Mouse (Mus musculus) cerebellum, postnatal 36 days (tissue): ENCODE measurements around the gene Folr1.
A peak's percentile ranks its signal among the peaks of the same experiment; 100 is the strongest.

ENCODE experiments used
- DNase-seq, 2 experiments: peaks; one replicate each; pipeline ENCODE4 v3.0.0; 2021 to 2022; ENCODE audit warnings: mixed read lengths in 2 of 2

Gene Folr1

GRCm38 (mm10) chr7:101832372-101832771 lies 38.2 kb downstream of the Folr1 start:
- no peak for DNase-seq

GRCm38 (mm10) chr7:101831437-101831836 lies 39.2 kb downstream of the Folr1 start:
- no peak for DNase-seq

- DNase-seq: no peak
Observed at GRCm38 (mm10) chr7:101830373-101830772, 40.2 kb downstream of the Folr1 start.

- no peak for DNase-seq
Observed at GRCm38 (mm10) chr7:101823758-101824630, 46.6 kb downstream of the Folr1 start.

GRCm38 (mm10) chr7:101822836-101823757 lies 47.5 kb downstream of the Folr1 start:
- peak in 1 of 2 experiments; percentile 23 for DNase-seq

DNA sequence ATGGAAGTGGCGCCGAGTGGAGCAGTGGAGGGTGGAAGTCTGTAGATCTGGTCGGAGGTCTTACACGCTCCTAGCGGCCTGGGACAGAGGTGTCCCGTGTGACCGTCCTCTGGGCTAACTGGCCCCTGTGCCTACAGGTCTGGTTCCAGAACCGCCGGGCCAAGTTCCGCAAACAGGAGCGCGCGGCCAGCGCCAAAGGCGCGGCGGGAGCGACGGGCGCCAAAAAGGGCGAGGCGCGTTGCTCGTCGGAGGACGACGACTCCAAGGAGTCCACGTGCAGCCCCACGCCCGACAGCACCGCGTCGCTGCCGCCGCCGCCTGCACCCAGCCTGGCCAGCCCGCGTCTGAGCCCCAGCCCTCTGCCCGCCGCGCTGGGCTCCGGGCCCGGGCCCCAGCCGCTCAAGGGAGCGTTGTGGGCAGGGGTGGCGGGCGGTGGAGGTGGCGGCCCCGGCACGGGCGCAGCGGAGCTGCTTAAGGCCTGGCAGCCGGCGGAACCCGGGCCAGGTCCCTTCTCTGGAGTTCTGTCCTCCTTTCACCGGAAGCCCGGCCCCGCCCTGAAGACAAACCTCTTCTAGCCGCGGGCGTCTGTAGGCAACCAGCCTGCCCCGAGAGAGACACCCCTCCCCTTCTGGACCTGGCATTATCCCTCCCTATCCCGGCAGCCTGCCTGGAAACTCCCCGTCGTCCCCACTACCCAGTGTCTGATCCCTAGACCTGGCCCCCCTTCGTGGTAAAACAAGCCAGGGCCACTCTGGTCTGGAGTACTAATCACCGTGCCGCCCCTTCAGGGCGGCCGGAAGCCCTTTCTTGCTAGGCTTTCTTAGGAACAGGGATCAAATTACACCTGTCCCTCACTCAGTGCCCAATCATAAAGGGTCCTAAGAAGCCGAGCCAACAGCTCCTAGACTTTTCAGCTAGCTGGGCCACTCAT lies 48.8 kb downstream of the Folr1 start:
- peak; percentile 19 to 22 for DNase-seq

GRCm38 (mm10) chr7:101820295-101821030 lies 50.1 kb downstream of the Folr1 start:
- no peak for DNase-seq

DNA sequence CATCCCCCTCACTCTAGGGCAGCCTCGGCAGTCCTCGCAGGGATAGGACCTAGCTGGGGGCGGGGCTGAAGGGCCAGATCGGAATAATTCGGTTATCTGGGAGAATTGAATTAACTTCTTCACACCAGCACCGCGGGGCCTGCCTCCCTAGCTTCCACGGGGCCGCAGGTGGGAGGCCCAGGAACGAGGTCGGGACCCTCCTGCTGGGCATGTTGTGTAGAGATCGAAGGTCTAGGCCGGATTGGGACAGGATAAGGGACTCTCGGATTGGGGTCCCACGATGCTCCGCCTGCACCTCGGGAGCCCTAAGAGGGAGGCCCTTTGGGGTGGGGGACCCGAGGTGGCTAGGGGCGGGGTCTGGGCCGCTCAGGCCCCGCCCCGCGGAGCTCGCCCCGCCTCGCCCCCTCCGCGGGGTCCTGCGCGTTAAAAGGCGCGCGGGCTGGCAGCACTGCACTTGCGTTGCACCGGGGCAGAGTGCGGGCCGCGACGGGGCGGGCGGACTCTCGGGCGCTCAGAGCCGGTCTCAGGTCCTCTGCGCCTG lies 52.7 kb downstream of the Folr1 start, which contains the start of gene Phox2a:
Gene Phox2a, plus strand, starts transcription at position 453 of the 541 bp plus-strand sequence.
- DNase-seq: no peak
